Mouse (Mus musculus): ENCODE results near the gene Dbh.

The Dbh gene

GRCm38 (mm10) chr2:27164796-27165590, at the start of gene Dbh:
Gene Dbh, plus strand, starts transcription at chr2:27165233.
- DNase-seq = no peak

DNA sequence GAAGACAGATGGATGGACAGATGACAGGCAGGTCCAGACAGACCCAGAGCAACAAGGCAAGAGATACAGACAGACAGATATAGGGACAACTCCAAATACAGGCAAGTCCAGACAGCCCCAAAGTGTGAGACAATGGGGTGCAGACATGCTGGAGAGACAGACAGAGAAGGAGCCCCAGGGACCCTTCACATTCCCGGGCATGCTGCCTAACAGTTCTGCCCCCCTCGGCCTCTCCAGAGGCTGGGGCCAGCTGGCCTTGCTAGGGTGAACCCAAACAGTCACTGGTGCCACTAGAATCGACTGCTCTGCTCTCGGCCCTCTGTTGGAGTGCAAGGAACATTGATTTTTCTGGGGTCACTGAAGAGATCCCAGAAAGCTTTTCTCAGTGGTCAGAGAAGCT, 46.6 kb upstream of the Dbh start:
- DNase-seq = no peak

GRCm38 (mm10) chr2:27119766-27120165, 45.3 kb upstream of the Dbh start:
- no peak for DNase-seq

GRCm38 (mm10) chr2:27120241-27120641, 44.8 kb upstream of the Dbh start:
- DNase-seq = peak; percentile 50 to 71

GRCm38 (mm10) chr2:27121626-27122355, 43.2 kb upstream of the Dbh start:
- peak; percentile 89 to 96 for DNase-seq

- DNase-seq = peak; percentile 52 to 58
Measured at GRCm38 (mm10) chr2:27122578-27122977, 42.5 kb upstream of the Dbh start.

GRCm38 (mm10) chr2:27123121-27123520, 41.9 kb upstream of the Dbh start:
- peak; percentile 45 to 59 for DNase-seq

- DNase-seq = peak; percentile 76
Measured at GRCm38 (mm10) chr2:27125979-27126378, 39.1 kb upstream of the Dbh start.

DNA sequence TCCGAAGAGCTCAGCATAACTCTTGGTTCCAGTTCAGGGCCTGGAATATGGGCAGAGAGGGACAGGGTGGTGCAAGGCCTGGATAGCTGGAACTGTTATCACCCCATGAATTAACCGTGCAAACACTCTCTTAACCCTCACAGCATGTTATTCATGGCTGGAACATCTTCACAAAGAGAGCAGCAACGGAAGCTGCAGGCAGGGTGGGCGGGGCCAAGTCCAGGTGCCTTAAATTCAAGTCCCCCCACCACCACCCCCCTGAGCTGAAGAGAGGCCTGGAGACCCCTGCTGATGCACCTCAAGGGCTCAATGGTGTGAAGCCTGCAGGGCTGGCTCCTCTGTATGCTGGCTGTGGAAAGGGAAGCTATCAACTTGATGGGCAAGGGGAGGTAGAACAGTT, 38.5 kb upstream of the Dbh start:
- DNase-seq = peak; percentile 67 to 75

GRCm38 (mm10) chr2:27128990-27129389, 36.0 kb upstream of the Dbh start:
- no peak for DNase-seq

GRCm38 (mm10) chr2:27135935-27136334, 29.1 kb upstream of the Dbh start:
- no peak for DNase-seq

DNA sequence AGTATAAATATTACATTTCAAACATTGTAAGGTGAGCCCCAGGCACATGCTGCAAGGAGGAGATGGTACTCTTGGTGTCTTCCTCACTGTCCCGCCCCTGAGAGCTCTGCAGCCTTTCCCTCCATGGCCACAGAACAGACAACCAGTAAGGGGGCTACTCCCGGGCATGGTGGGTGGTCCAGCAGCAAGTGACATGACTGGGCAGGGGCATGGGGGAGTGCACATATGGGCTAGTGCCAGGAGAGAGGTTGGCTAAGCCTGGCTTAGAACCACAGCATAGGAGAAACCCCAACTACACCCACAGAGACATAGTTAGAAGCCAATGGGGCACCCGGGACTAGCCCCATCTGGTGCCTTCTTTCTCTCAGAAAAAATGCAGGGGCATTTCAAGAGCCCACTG, 28.7 kb upstream of the Dbh start:
- no peak for DNase-seq

DNA sequence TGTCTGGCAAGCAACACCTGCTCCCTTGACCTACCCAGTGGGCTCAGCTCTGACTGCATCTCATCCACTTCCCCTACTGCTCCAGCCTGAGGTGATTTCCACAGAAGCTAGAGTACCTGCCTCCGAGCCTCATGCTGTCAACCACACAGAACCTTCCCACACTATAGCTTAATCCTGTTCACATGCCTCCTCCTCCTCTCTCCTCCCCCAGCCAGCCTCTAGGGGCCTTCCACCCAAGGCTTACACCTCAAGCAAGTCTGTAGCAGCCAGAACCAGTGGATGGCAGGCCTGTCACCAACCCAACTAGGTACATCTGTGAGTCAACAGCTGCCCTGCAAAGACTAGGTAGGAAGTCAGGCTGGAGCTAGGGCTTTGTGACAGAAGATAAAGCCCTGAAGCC, 28.2 kb upstream of the Dbh start:
- peak in 1 of 2 experiments; percentile 20 for DNase-seq

- no peak for DNase-seq
Measured at GRCm38 (mm10) chr2:27138356-27138755, 26.7 kb upstream of the Dbh start.

DNA sequence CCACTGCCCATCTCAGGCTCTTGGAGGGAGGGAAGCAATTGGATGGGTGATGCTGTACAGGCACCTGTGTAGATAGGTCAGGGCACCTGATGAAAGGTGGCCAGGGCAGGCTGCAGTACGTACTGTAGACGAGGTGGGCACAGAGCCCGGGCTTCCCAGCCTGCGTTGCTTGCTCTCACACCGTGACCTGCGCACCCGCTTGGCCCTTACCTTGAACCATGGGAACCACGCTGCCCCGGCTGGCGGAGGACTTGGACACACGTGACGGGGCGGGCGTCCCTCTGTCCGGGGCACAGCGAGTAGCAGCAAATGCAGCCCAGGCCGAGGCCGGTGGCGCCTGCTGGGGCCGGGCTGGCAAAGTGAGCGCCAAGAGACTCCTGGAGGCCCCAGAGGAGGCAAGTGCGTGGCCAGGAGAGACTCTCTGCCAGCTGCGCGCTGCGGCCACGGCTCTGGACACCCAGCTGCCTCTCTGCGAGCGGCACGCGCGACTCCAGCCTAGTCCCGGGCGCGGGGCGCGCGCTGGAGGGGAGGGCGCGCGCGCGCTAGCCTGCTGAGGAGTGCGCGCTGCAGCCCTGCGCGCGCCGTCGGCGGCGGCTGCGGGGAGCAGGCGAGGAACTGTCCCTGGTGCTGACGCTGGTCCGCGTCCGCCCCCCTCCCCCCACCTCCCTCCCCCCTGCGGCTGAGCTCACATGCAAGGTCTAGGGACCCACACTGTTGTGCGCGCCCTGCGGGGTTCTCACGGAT, 22.9 kb upstream of the Dbh start, which contains the start of gene Fam163b:
Gene Fam163b (minus strand): TSS at position 542 of the 744 bp plus-strand sequence.
- peak; percentile 61 to 73 for DNase-seq

DNA sequence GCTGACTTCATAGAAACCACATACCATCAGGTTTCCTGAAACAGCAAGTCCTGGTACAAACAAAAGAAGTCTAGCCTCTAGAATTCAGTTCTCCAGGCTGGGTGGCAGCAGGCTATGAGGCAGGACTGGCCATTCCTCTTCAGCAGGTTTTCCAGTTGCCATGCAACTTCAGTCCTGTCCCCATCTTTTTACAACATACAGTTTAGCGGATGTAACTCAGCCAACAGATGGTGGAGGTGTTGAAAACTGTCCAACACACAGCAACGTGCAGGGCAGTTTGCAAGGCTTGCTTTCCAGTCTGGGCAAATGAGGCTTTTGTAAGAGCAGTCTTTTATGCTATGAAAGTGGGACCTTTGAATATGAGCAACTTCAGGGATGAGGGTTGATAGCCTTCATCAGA, 20.1 kb upstream of the Dbh start:
- no peak for DNase-seq

- DNase-seq = no peak
Measured at GRCm38 (mm10) chr2:27146840-27147239, 18.2 kb upstream of the Dbh start.

GRCm38 (mm10) chr2:27149457-27149856, 15.6 kb upstream of the Dbh start:
- no peak for DNase-seq

DNA sequence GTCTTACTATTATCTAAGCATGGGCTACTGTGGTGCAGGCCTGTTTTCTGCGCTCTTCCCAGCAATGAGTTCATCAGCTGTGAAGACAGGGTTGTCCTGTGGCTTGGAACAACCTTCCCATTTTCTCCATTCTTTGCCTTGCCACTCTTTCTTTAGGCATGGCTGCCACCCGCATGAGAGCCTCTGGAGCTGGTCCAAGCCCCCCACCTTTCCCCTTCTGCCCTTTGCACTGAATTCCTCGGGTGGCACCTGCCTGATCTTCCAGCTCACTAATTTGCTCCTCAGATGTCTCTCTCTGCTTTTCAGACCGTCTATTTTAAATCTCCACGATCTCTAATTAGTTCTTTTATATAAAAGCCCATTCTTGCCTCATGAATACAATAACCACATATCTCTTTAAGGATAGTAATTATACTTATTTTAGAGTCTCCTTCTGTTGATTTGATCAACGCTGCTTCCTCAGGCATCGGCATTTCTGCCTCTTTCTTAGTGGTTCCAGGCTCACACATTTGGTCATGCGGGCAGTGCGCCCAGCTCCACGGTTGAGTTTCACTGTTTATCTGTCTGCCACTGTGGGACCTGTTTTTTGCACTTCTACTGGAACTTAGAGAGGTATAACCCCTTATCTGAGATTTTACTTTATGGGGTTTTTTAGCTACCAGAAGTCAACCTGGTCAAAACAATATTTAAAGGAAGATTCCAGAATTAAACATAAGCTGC, 10.4 kb upstream of the Dbh start:
- no peak for DNase-seq

GRCm38 (mm10) chr2:27156596-27156995, 8.4 kb upstream of the Dbh start:
- no peak for DNase-seq

- DNase-seq = no peak
Measured at GRCm38 (mm10) chr2:27161526-27161925, 3.5 kb upstream of the Dbh start.

- DNase-seq = no peak
Measured at GRCm38 (mm10) chr2:27162656-27163055, 2.4 kb upstream of the Dbh start.

- DNase-seq = no peak
Measured at GRCm38 (mm10) chr2:27163851-27164250, 1.2 kb upstream of the Dbh start.

Data from thymus, postnatal 36 days (tissue).